Mouse (Mus musculus): ENCODE data around the gene Zfp518b.

DNA sequence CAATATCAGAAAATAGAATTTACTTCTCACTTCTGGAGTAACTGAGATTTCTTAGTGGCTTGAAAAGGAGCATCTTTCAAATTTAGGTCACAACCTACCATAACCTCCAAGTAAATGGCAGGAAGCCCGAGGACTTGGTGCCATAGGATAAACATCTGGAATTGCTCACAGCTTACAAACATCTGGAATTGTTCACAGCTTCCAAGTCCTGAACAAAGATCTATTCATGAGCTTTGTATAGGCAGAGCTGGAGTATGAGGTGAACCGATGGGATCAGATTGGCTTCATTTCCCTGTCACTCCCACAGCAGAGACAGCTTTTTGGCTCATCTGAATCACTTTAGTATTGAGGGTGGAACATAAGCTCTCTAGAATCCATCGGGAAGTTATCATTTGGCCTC, 65.7 kb downstream of the Zfp518b start:
- TF ChIP-seq CTCF (IDR thresholded peaks at IDR 0.05; ENCODE audit: extremely low read depth, insufficient read depth, insufficient read length, insufficient replicate concordance), result no peak
- TF ChIP-seq POLR2A (IDR thresholded peaks at IDR 0.05; ENCODE audit: low read depth, low read length), result no peak

Measured in spleen, adult 2 months (tissue).